Mouse (Mus musculus) intestine, embryonic 16.5 days (tissue): ENCODE measurements at regions not wholly inside any gene's neighbourhood (a gene's known extent, or its start where the extent isn't known, plus 50 kb on each side); places are given as distances from the start of the nearest gene placed in this dataset.

ENCODE experiments used
- ATAC-seq: fragments of 200-750 bp; cut with Nextera tagmentation; 2 replicates; pipeline ENCODE4 v1.8.0; 2017; ENCODE audit warnings: moderate TSS enrichment, moderate library complexity
- H3K27ac ChIP-seq: fragments of 300-500 bp; sonication (generic); 2 replicates; pipeline ENCODE4 v1.5.1; 2014; ENCODE audit warnings: mild to moderate bottlenecking, low read length
- H3K27me3 ChIP-seq: fragments of 300-500 bp; sonication (generic); replicated peaks from 2 replicates; pipeline ENCODE4 v1.6.1; 2014; ENCODE audit warnings: low read length, control low read depth, mixed read lengths; ENCODE audit not compliant: control insufficient read depth, insufficient read depth
- H3K36me3 ChIP-seq: fragments of 300-500 bp; sonication (generic); 2 replicates; pipeline ENCODE4 v1.6.1; 2014; ENCODE audit warnings: low read length, control low read depth; ENCODE audit not compliant: control insufficient read depth, insufficient read depth
- H3K4me1 ChIP-seq: fragments of 300-500 bp; sonication (generic); 2 replicates; pipeline ENCODE4 v1.6.1; 2014; ENCODE audit warnings: low read length, control low read depth, mixed read lengths; ENCODE audit not compliant: control insufficient read depth, insufficient read depth
- H3K4me2 ChIP-seq: fragments of 300-500 bp; sonication (generic); 2 replicates; pipeline ENCODE4 v1.6.1; 2014; ENCODE audit warnings: low read depth, low read length, control low read depth
- H3K4me3 ChIP-seq: fragments of 300-500 bp; sonication (generic); 2 replicates; pipeline ENCODE4 v1.5.1; 2014; ENCODE audit warnings: mild to moderate bottlenecking, low read length
- H3K9ac ChIP-seq: fragments of 300-500 bp; sonication (generic); 2 replicates; pipeline ENCODE4 v1.6.1; 2014; ENCODE audit warnings: low read depth, low read length
- H3K9me3 ChIP-seq: fragments of 300-500 bp; sonication (generic); 2 replicates; pipeline ENCODE4 v1.6.1; 2016; ENCODE audit warnings: low read length, control low read depth; ENCODE audit not compliant: control insufficient read depth
- whole genome bisulfite sequencing: fragments of 180-500 bp; shearing (Covaris S2); extraction: QIAGEN DNeasy Blood & Tissue Kit; methylation state at CpG from one replicate; pipeline ENCODE4 v1.1.7; 2014; 5-methylcytosine and 5-hydroxymethylcytosine counted together

GRCm38 (mm10) chr2:159004417-159004816 lies 209.8 kb downstream of the Dhx35 start:
- Histone ChIP-seq H3K9me3 (no peaks in the 10 kb centered on the region), H3K4me1 (no peaks in the 10 kb centered on the region), H3K9ac (no peak overlapping the region), H3K4me3 (no peak overlapping the region), H3K27ac (no peak overlapping the region), H3K4me2 (no peak overlapping the region), H3K36me3 (no peaks in the 10 kb centered on the region), H3K27me3 (no peaks in the 10 kb centered on the region)
- no peak for ATAC-seq
- WGBS: 63% methylated on average over 9 of the region's 9 CpGs

- no peaks in the 10 kb centered on the region for H3K9me3 ChIP-seq
- 73% methylated on average over 4 of the region's 4 CpGs for WGBS
- no peak for ATAC-seq
- H3K27me3 ChIP-seq: no peaks in the 10 kb centered on the region
- no peak overlapping the region for H3K4me2 ChIP-seq
- no peak overlapping the region for H3K27ac ChIP-seq
- H3K36me3 ChIP-seq: no peaks in the 10 kb centered on the region
- no peak overlapping the region for H3K4me3 ChIP-seq
- H3K9ac ChIP-seq: no peak overlapping the region
- no peaks in the 10 kb centered on the region for H3K4me1 ChIP-seq
These were observed 218.1 kb downstream of the Dhx35 start for GRCm38 (mm10) chr2:159012725-159013124.

GRCm38 (mm10) chr2:159014553-159014952 lies 219.9 kb downstream of the Dhx35 start:
- H3K27me3 ChIP-seq: no peaks in the 10 kb centered on the region
- WGBS: 69% methylated on average over 8 of the region's 8 CpGs
- ATAC-seq: no peak

GRCm38 (mm10) chr2:159019921-159020534 lies 225.4 kb downstream of the Dhx35 start:
- H3K4me3 ChIP-seq: no peak overlapping the region
- H3K27ac ChIP-seq: no peak overlapping the region
- ATAC-seq: no peak
- H3K9me3 ChIP-seq: no peaks in the 10 kb centered on the region
- no peaks in the 10 kb centered on the region for H3K27me3 ChIP-seq
- H3K9ac ChIP-seq: no peak overlapping the region
- no peak overlapping the region for H3K4me2 ChIP-seq
- no peaks in the 10 kb centered on the region for H3K36me3 ChIP-seq
- 47% methylated on average over 4 of the region's 4 CpGs for WGBS
- no peaks in the 10 kb centered on the region for H3K4me1 ChIP-seq

More at GRCm38 (mm10) chr2:159014553-159014952, 219.9 kb downstream of the Dhx35 start:
- H3K9me3 ChIP-seq: no peaks in the 10 kb centered on the region
- H3K4me2 ChIP-seq: no peak overlapping the region
- H3K4me1 ChIP-seq: no peaks in the 10 kb centered on the region
- H3K9ac ChIP-seq: no peak overlapping the region
- no peak overlapping the region for H3K4me3 ChIP-seq
- no peaks in the 10 kb centered on the region for H3K36me3 ChIP-seq
- H3K27ac ChIP-seq: no peak overlapping the region

GRCm38 (mm10) chr2:159032147-159032546 lies 237.5 kb downstream of the Dhx35 start:
- H3K27me3 ChIP-seq: no peaks in the 10 kb centered on the region
- H3K4me1 ChIP-seq: no peaks in the 10 kb centered on the region
- no peak overlapping the region for H3K4me2 ChIP-seq
- H3K27ac ChIP-seq: no peak overlapping the region
- no peak overlapping the region for H3K4me3 ChIP-seq
- H3K9me3 ChIP-seq: no peaks in the 10 kb centered on the region
- no peak overlapping the region for H3K9ac ChIP-seq
- ATAC-seq: no peak
- WGBS: 70% methylated on average over 8 of the region's 8 CpGs
- no peaks in the 10 kb centered on the region for H3K36me3 ChIP-seq

GRCm38 (mm10) chr2:159039916-159040315 lies 245.3 kb downstream of the Dhx35 start:
- 0 out of 2 replicates have a peak, but pooled peaks have one; percentile 18 for ATAC-seq
- Histone ChIP-seq H3K27ac (no peak overlapping the region), H3K4me3 (no peak overlapping the region), H3K36me3 (no peaks in the 10 kb centered on the region), H3K4me2 (no peak overlapping the region), H3K27me3 (no peaks in the 10 kb centered on the region), H3K9me3 (no peaks in the 10 kb centered on the region), H3K4me1 (no peaks in the 10 kb centered on the region), H3K9ac (no peak overlapping the region)
- 40% methylated on average over 4 of the region's 4 CpGs for WGBS

- no peaks in the 10 kb centered on the region for H3K9me3 ChIP-seq
- 53% methylated on average over 10 of the region's 10 CpGs for WGBS
- H3K4me2 ChIP-seq: no peak overlapping the region
- no peaks in the 10 kb centered on the region for H3K27me3 ChIP-seq
- no peaks in the 10 kb centered on the region for H3K36me3 ChIP-seq
- no peaks in the 10 kb centered on the region for H3K4me1 ChIP-seq
- ATAC-seq: peak; percentile 38; the same call in 1 of the 2 replicates
- no peak overlapping the region for H3K27ac ChIP-seq
- H3K4me3 ChIP-seq: no peak overlapping the region
- H3K9ac ChIP-seq: no peak overlapping the region
These were observed 258.9 kb downstream of the Dhx35 start for GRCm38 (mm10) chr2:159053534-159053933.

- Histone ChIP-seq H3K9ac (no peak overlapping the region), H3K36me3 (no peaks in the 10 kb centered on the region), H3K27me3 (no peaks in the 10 kb centered on the region), H3K4me3 (no peak overlapping the region), H3K4me1 (no peaks in the 10 kb centered on the region), H3K27ac (no peak overlapping the region), H3K9me3 (no peaks in the 10 kb centered on the region), H3K4me2 (no peak overlapping the region)
- peak; percentile 28; the same call in 1 of the 2 replicates for ATAC-seq
- WGBS: 60% methylated on average over 4 of the region's 4 CpGs
These were observed 259.3 kb downstream of the Dhx35 start for GRCm38 (mm10) chr2:159053936-159054335.

GRCm38 (mm10) chr2:159054451-159054850 lies 259.8 kb downstream of the Dhx35 start:
- no peak overlapping the region for H3K9ac ChIP-seq
- no peaks in the 10 kb centered on the region for H3K27me3 ChIP-seq
- ATAC-seq: no peak
- H3K9me3 ChIP-seq: no peaks in the 10 kb centered on the region
- no peak overlapping the region for H3K4me3 ChIP-seq
- WGBS: 96% methylated on average over 3 of the region's 3 CpGs
- no peaks in the 10 kb centered on the region for H3K36me3 ChIP-seq
- H3K4me1 ChIP-seq: no peaks in the 10 kb centered on the region
- H3K4me2 ChIP-seq: no peak overlapping the region
- H3K27ac ChIP-seq: no peak overlapping the region

- WGBS: 56% methylated on average over 6 of the region's 6 CpGs
- Histone ChIP-seq H3K4me1 (no peaks in the 10 kb centered on the region), H3K27me3 (no peaks in the 10 kb centered on the region), H3K4me3 (no peak overlapping the region), H3K9ac (no peak overlapping the region), H3K27ac (no peak overlapping the region), H3K36me3 (no peaks in the 10 kb centered on the region), H3K9me3 (no peaks in the 10 kb centered on the region), H3K4me2 (no peak overlapping the region)
- no peak for ATAC-seq
These were observed 261.2 kb downstream of the Dhx35 start for GRCm38 (mm10) chr2:159055780-159056179.
